Mouse (Mus musculus): ENCODE measurements around the gene Thada.
"Not testable (repeated sequence)": the region's sequence is repeated elsewhere in the genome, so short reads cannot be mapped to it uniquely, and the experiment has no call there.

Thada gene

GRCm38 (mm10) chr17:84206239-84206638 is 259.8 kb downstream of the Thada start:
- no peak for DNase-seq

- no peak for DNase-seq
Observed at GRCm38 (mm10) chr17:84204962-84205361, 261.0 kb downstream of the Thada start.

GRCm38 (mm10) chr17:84203340-84203739 is 262.7 kb downstream of the Thada start:
- peak; percentile 32 for DNase-seq

DNA sequence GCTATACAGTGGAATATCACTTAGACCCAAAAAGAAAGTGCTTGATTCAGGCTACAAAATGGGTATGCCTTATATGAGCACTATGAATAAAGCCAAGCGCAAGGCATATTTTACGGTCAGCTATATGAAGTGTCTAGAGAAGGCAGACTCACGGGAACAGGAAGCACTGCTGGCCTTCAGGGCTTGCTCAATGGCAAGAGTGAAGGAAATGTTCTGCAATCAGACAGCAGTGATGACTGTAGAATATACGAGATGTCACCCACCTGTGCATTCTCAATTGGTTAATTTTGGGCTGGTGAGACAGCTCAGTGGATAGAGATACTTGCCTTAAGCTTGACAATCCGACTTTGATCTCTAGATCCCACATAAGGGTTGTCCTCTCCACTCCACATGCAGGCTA is 264.8 kb downstream of the Thada start:
- DNase-seq, result no peak

DNA sequence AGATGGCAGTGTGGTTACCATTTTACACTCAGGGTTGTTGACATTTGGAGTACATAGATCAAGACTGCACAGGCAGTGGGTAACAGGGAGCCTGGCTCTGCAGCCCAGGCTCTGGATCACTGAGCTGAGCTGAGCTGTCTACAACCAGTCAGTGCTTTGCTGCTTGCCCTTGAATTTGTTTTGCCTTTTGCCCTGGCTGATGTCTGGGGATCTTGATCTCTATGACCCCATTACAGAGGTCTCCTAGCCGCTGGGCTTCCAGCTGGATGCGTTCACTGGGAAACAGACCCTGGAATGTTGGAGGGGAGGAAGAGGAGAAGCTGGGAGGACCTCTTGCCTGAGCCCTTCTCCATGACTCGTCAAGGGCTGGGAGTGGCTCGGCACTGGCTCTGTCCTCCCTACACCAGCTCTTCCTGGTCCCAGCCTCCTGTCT is 268.1 kb downstream of the Thada start:
- DNase-seq, result peak; percentile 52

DNA sequence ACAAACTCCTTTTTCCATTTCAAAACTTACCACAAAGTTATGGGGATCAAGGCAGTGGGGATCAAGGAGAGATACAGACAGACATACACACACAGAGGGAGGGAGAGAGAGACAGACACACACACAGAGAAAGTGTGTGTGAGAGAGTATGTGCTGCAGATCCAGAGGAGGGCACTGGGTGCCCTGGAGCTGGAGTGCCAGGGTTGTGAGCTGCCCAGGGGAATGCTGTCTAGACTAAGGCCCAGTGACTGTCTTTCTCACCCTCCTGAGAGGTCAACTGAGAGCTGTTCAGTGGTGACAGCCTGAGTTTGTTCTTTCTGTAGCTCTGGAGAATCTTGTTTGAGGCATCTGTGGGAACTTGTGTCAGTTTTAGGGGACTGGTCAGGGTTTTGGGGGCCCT is 269.7 kb downstream of the Thada start:
- DNase-seq, result no peak

DNA sequence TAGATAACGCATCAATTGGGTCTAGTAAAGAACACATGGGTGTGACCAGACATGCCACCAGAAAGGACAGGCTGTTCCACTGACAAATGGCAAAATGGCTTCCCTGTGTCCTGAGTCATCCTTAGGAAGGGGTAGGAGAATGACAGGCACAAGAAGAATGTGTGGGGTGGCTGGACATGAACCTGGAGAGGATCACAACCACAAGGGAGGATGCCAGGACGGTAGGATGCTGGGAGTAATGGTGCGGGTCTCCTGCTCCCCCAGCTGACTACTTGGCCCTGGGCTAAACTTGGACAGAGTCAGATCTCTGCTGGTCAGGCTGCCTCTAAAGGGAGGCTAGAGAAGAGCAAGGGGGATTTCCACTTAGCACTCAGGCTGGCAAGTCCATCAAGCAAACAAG is 270.2 kb downstream of the Thada start:
- peak; percentile 1 for DNase-seq

DNA sequence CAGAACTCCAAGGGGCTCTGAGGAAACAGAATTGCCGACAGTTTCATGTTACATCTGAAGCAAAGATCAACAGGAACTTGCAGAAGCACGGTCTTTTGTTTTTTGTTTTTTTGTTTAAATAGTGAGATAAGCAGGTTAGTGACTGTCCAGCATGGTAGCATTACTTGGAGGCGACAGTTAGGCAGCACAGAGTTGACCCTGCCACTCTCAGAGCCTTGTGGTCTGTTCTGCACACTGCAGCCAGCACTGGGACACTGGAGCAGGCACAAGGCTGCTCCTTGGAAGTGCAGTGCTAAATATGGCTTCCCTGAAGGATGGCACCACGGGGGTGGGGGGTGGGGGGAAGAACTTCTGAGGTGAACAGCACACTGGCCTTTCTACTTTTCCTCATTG is 271.0 kb downstream of the Thada start:
- peak; percentile 11 for DNase-seq

DNA sequence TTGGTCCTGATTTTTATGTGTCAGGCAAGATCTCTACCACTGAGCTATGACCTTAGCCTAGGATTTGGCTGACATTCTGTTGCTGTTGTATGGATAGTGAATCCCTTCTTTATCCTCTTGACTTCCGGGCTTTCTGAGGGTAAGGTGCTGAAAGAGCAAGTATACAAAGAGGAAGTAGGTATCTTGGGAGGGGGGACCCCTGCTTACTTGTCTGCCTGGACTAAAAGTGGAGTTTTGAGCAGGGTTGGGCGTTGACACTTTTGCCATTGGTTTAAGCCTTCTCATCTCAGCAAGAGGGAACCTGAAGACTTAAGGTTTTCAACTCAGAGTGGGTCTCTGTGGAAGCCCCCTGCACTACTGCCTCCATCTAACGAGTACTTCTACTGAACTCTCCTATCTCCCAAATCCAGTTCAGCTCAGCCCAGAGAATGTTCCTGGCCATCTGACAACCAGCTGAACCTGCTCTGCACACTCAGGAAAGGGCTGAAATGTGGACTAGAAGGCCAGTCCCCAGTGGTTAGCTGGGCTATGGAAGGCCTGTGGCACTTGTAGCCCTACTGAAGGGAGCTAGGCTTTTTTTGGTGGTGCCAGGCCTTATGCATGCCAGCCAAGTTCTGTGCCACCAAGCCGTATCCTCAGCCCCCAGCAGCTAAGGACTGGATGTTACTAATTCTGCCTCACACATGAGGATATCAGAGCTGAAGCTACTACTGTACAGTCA is 271.6 kb downstream of the Thada start:
- peak; percentile 11 for DNase-seq

- DNase-seq, result peak; percentile 9
Observed at GRCm38 (mm10) chr17:84193411-84193810, 272.6 kb downstream of the Thada start.

GRCm38 (mm10) chr17:84191946-84192345 is 274.1 kb downstream of the Thada start:
- DNase-seq, result no peak

- peak; percentile 93 for DNase-seq
Observed at GRCm38 (mm10) chr17:84190885-84191284, 275.1 kb downstream of the Thada start.

DNA sequence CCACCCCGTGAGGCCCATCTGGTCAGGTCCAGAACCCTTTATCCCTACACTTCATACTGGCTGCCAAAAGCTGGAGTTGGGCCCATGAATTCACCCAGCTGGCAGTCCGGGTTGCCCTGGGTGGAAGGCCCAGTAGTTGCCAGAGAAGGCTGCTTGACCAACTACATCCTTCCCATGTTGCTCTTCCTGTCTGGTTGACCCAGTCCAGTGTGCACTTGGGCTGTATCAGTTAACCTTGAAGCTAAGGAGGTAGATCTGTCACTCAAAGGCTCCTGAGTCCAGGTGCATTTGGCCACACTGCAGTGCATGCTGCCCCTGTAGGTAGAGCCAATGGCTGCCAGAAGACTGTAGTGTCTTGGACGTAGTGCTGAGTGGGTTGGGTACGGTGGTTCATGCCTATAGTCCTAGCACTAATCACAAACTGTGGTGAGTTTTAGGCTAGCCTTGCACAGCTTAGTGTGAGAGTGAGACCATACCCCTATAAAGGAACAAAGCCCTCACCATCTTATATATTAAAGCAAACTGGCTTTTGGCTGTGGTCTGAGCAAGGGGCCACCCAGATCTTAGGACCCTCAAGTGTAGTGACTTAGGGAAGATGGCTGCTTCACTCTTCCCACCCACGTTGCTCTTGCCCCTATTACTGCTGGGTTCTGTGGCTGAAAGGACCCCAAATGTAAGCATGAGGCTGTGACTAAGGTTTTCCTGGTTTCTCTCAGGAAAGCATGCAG is 276.7 kb downstream of the Thada start:
- DNase-seq, result peak; percentile 43

- peak; percentile 97 for DNase-seq
Observed at GRCm38 (mm10) chr17:84188374-84188961, 277.5 kb downstream of the Thada start.

DNA sequence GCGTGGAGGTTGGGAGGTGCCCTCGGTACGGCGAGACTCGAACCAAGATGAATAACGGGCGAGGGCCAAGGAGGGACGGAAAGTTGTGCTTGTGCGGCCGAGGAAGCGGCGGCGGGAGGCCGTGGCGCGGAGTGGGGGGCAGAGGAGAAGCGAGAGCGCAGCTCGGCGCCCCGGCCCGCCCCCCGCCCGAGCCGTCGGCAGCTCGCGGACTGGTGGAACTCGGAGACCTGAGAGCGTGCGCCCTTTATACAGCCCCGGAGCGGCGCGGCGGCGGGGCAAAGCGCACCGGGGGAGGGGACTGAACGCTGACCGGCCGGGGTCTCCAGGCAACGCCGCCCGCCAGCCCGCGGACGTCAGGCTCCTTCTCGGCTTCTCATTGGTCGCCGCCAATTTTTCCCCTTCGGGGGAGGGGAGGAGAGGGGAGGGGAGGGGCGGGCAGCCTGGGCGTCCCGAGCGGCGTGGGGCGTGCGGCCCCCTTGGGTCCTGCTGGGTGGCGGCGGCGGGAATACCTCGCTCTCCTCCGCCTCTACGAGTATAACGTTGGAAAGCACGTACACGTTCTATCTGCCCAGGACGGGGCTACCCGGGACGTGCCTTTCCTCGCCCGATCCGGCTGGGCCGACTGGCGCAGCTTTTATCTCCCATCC is 278.2 kb downstream of the Thada start, which contains the start of gene Zfp36l2:
Gene Zfp36l2, minus strand, starts transcription at position 221 of the 647 bp plus-strand sequence.
- peak; percentile 99 for DNase-seq

DNA sequence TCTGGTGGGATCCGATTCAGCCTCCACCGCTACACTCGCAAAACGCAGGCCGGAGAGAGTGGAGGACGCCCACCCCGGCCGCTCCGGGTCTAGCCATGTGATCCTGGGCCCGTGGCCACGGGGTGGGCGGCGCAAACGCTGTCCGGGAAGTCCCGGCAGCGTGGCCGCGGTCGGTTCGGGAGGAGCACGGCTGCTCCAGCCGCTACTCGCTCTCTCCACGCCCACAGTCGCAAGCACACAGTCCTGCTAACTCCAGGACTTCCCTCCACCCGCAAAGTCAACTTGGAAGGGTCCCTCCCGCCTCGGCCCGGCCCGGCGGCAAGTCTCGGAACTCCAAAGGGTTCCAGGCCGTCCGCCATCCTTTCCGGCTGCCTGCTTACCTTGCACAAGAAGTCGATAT is 278.7 kb downstream of the Thada start:
- DNase-seq, result not testable (repeated sequence)

- peak; percentile 73 for DNase-seq
Observed at GRCm38 (mm10) chr17:84186451-84187202, 279.4 kb downstream of the Thada start.

GRCm38 (mm10) chr17:84185581-84186450 is 280.2 kb downstream of the Thada start:
- DNase-seq, result peak; percentile 86

DNA sequence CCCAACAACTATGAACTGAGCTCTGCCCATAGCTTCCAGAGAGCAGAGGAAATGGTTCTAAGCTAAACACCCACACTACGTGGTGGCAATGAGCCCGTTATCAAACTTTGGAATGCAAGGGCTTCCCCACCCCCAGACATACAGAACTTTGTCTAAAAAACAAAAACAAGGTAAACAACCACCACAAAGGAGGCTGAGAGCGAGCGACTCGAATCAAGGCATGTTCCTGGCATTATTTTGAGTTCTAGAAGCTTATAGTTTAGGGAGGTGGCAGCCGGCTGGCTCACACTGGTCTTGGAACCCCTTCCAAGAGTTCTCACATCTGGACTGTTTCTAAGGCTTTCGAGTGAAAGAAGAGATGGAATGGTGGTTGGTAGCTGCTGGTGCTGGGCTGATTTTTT is 281.0 kb downstream of the Thada start:
- peak; percentile 46 for DNase-seq

- DNase-seq, result peak; percentile 94
Observed at GRCm38 (mm10) chr17:84183291-84183781, 282.7 kb downstream of the Thada start.
